Mouse (Mus musculus) midbrain, embryonic 14.5 days (tissue): ENCODE results near the gene Prkar2b. TPM values are rescaled to one million over a fixed set of nuclear protein-coding genes. Genes with fewer than 3 reads are reported as not detected.

Experiments
- ATAC-seq: fragments of 200-750 bp; cut with Nextera tagmentation; 2 replicates; pipeline ENCODE4 v1.8.0; 2017; ENCODE audit warnings: moderate number of reproducible peaks, moderate library complexity; ENCODE audit not compliant: low FRiP score, low TSS enrichment
- DNase-seq: peaks from one replicate; pipeline ENCODE4 v3.0.0-alpha.2; 2015
- H3K27ac ChIP-seq: fragments of 300-500 bp; sonication (generic); replicated peaks from 2 replicates; pipeline ENCODE4 v1.5.1; 2014; ENCODE audit warnings: mild to moderate bottlenecking, low read depth, low read length, moderate library complexity
- H3K27me3 ChIP-seq: fragments of 300-500 bp; sonication (generic); 2 replicates; pipeline ENCODE4 v1.6.1; 2014; ENCODE audit warnings: low read length, control low read depth, mixed read lengths; ENCODE audit not compliant: control insufficient read depth, insufficient read depth
- H3K36me3 ChIP-seq: fragments of 300-500 bp; sonication (generic); 2 replicates; pipeline ENCODE4 v1.6.1; 2014; ENCODE audit warnings: low read length, control low read depth; ENCODE audit not compliant: control insufficient read depth, insufficient read depth
- H3K4me1 ChIP-seq: fragments of 300-500 bp; sonication (generic); 2 replicates; pipeline ENCODE4 v1.6.1; 2014; ENCODE audit warnings: mild to moderate bottlenecking, antibody characterized with exemption, low read length, control low read depth; ENCODE audit not compliant: control insufficient read depth, insufficient read depth
- H3K4me2 ChIP-seq: fragments of 300-500 bp; sonication (generic); 2 replicates; pipeline ENCODE4 v1.6.1; 2014; ENCODE audit warnings: mild to moderate bottlenecking, low read length, moderate library complexity
- H3K4me3 ChIP-seq: fragments of 300-500 bp; sonication (generic); replicated peaks from 2 replicates; pipeline ENCODE4 v1.5.1; 2014; ENCODE audit warnings: low read depth, low read length
- H3K9ac ChIP-seq: fragments of 300-500 bp; sonication (generic); replicated peaks from 2 replicates; pipeline ENCODE4 v1.6.1; 2014; ENCODE audit warnings: mild to moderate bottlenecking, low read length, moderate library complexity
- H3K9me3 ChIP-seq: fragments of 300-500 bp; sonication (generic); 2 replicates; pipeline ENCODE4 v1.6.1; 2016; ENCODE audit warnings: low read length, control low read depth, mixed read lengths; ENCODE audit not compliant: control insufficient read depth
- WGBS: fragments of 180-500 bp; shearing (Covaris S2); extraction: QIAGEN DNeasy Blood & Tissue Kit; methylation state at CpG from one replicate; pipeline ENCODE4 v1.1.7; 2014; 5-methylcytosine and 5-hydroxymethylcytosine counted together
- polyA plus RNA-seq: library from polyadenylated mRNA; unstranded; fragments of >200 nt; fragmentation: Nextera tagmentation; extraction: Ambion mirVana; gene quantifications from 2 replicates; pipeline ENCODE4 v1.2.1, GENCODE M21; 2014

Gene Prkar2b
- polyA plus RNA-seq, 1 experiment from 2014 or later: 188 TPM

GRCm38 (mm10) chr12:31920464-31921405 lies 140.4 kb downstream of the Prkar2b start:
- no peaks in the 10 kb centered on the region for H3K9me3 ChIP-seq
- WGBS: 85% methylated on average over 18 of the region's 18 CpGs
- H3K4me1 ChIP-seq: no peaks in the 10 kb centered on the region
- DNase-seq (no peak), ATAC-seq (no peak)
- H3K27ac ChIP-seq: no peak overlapping the region
- H3K4me3 ChIP-seq: no peak overlapping the region
- no peak overlapping the region for H3K9ac ChIP-seq
- H3K27me3 ChIP-seq: no peaks in the 10 kb centered on the region
- no peak overlapping the region for H3K4me2 ChIP-seq
- H3K36me3 ChIP-seq: peaks cover 13% of the 10 kb centered on the region

- ATAC-seq (no peak), DNase-seq (no peak)
- Histone ChIP-seq H3K4me1 (no peaks in the 10 kb centered on the region), H3K9ac (no peak overlapping the region), H3K36me3 (no peaks in the 10 kb centered on the region; the same call in 1 of the 2 replicates), H3K27me3 (no peaks in the 10 kb centered on the region), H3K9me3 (no peaks in the 10 kb centered on the region), H3K4me3 (no peak overlapping the region), H3K4me2 (no peak overlapping the region), H3K27ac (no peak overlapping the region)
- 87% methylated on average over 5 of the region's 5 CpGs for WGBS
Measured at GRCm38 (mm10) chr12:31917245-31917644, 143.9 kb downstream of the Prkar2b start.

DNA sequence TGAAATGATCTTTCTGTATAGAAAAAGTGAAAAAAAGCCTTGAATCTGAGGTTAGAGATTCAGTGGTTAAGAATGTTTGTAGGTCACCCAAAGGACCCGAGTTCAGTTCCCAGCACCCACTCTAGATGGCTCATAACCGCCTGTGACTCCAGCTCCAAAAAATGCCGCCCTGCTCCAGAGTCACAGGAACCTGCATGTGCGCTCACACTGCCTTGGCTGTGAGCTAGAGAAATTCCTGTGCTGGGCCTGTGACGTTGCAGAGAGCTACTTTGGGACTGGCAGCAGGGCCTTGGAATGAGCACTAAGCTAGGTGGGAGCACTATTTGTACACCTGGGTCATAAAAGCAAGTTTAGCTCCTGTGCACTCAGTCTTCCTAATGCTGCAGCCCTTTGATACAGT lies 144.4 kb downstream of the Prkar2b start:
- DNase-seq (no peak), ATAC-seq (no peak)
- WGBS: 94% methylated on average over 5 of the region's 5 CpGs
- Histone ChIP-seq H3K9ac (no peak overlapping the region), H3K4me3 (no peak overlapping the region), H3K27me3 (no peaks in the 10 kb centered on the region), H3K27ac (no peak overlapping the region), H3K36me3 (no peaks in the 10 kb centered on the region; the same call in 1 of the 2 replicates), H3K9me3 (no peaks in the 10 kb centered on the region), H3K4me1 (no peaks in the 10 kb centered on the region), H3K4me2 (no peak overlapping the region)

- ATAC-seq (no peak), DNase-seq (no peak)
- Histone ChIP-seq H3K4me2 (no peak overlapping the region), H3K9ac (no peak overlapping the region), H3K4me1 (no peaks in the 10 kb centered on the region), H3K4me3 (no peak overlapping the region), H3K9me3 (no peaks in the 10 kb centered on the region), H3K27me3 (no peaks in the 10 kb centered on the region), H3K27ac (no peak overlapping the region), H3K36me3 (no peaks in the 10 kb centered on the region)
- WGBS: 84% methylated on average over 4 of the region's 4 CpGs
Measured at GRCm38 (mm10) chr12:31913614-31914013, 147.5 kb downstream of the Prkar2b start.

GRCm38 (mm10) chr12:31912966-31913551 lies 148.0 kb downstream of the Prkar2b start:
- Histone ChIP-seq H3K9me3 (no peaks in the 10 kb centered on the region), H3K4me3 (no peak overlapping the region), H3K4me1 (no peaks in the 10 kb centered on the region), H3K27ac (no peak overlapping the region), H3K27me3 (no peaks in the 10 kb centered on the region), H3K36me3 (no peaks in the 10 kb centered on the region), H3K9ac (no peak overlapping the region), H3K4me2 (no peak overlapping the region)
- ATAC-seq: no peak
- DNase-seq: no peak
- WGBS: 86% methylated on average over 6 of the region's 6 CpGs

Other genes with a start within 250 kb of the Prkar2b start
- 46.2 and 70.8 TPM in 2 replicates for gene Hbp1, start 110.8 kb downstream of the Prkar2b start, polyA plus RNA-seq
- 0.40 and 1.5 TPM in 2 replicates for gene Pik3cg, start 147.4 kb upstream of the Prkar2b start, polyA plus RNA-seq